Mouse (Mus musculus) lung, embryonic 14.5 days (tissue): Measurements from ENCODE around the gene Gm9803. TPM values are rescaled to one million over a fixed set of nuclear protein-coding genes. Genes with fewer than 3 reads are reported as not detected.
"Not testable (repeated sequence)": the region's sequence is repeated elsewhere in the genome, so short reads cannot be mapped to it uniquely, and the experiment has no call there.

Source experiments
- ATAC-seq: fragments of 200-750 bp; cut with Nextera tagmentation; 2 replicates; pipeline ENCODE4 v1.8.0; 2017; ENCODE audit warnings: mild to moderate bottlenecking, moderate TSS enrichment, moderate library complexity; ENCODE audit not compliant: insufficient read depth
- DNase-seq: peaks from one replicate; pipeline ENCODE4 v3.0.0-alpha.2; 2015
- H3K27ac ChIP-seq: fragments of 300-500 bp; sonication (generic); 2 replicates; pipeline ENCODE4 v1.5.1; 2014; ENCODE audit warnings: low read depth, mild to moderate bottlenecking, moderate library complexity
- H3K27me3 ChIP-seq: fragments of 300-500 bp; sonication (generic); 2 replicates; pipeline ENCODE4 v1.6.1; 2014; ENCODE audit warnings: low read length, control low read depth; ENCODE audit not compliant: insufficient read depth
- H3K36me3 ChIP-seq: fragments of 300-500 bp; sonication (generic); 2 replicates; pipeline ENCODE4 v1.6.1; 2014; ENCODE audit warnings: control low read depth; ENCODE audit not compliant: insufficient read depth
- H3K4me1 ChIP-seq: fragments of 300-500 bp; sonication (generic); 2 replicates; pipeline ENCODE4 v1.6.1; 2014; ENCODE audit warnings: antibody characterized with exemption, control low read depth; ENCODE audit not compliant: insufficient read depth
- H3K4me2 ChIP-seq: fragments of 300-500 bp; sonication (generic); 2 replicates; pipeline ENCODE4 v1.6.1; 2014; ENCODE audit warnings: mild to moderate bottlenecking
- H3K4me3 ChIP-seq: fragments of 300-500 bp; sonication (generic); 2 replicates; pipeline ENCODE4 v1.5.1; 2014; ENCODE audit warnings: low read depth, low read length
- H3K9ac ChIP-seq: fragments of 300-500 bp; sonication (generic); 2 replicates; pipeline ENCODE4 v1.6.1; 2014
- H3K9me3 ChIP-seq: fragments of 300-500 bp; sonication (generic); 2 replicates; pipeline ENCODE4 v1.6.1; 2016; ENCODE audit warnings: low read depth, low read length, control low read depth
- CTCF ChIP-seq: IDR thresholded peaks from 2 replicates; pipeline ENCODE4 v1.5.1; 2016; ENCODE audit warnings: antibody characterized with exemption, low read depth
- WGBS: fragments of 180-500 bp; shearing (Covaris S2); extraction: QIAGEN DNeasy Blood & Tissue Kit; methylation state at CpG from one replicate; pipeline ENCODE4 v1.1.7; 2014; 5-methylcytosine and 5-hydroxymethylcytosine counted together
- polyA plus RNA-seq: library from polyadenylated mRNA; unstranded; fragments of >200 nt; fragmentation: Nextera tagmentation; extraction: Ambion mirVana; gene quantifications from 2 replicates; pipeline ENCODE4 v1.2.1, GENCODE M21; 2014

Gene Gm9803
- polyA plus RNA-seq: 10.5 and 19.0 TPM in 2 replicates

DNA sequence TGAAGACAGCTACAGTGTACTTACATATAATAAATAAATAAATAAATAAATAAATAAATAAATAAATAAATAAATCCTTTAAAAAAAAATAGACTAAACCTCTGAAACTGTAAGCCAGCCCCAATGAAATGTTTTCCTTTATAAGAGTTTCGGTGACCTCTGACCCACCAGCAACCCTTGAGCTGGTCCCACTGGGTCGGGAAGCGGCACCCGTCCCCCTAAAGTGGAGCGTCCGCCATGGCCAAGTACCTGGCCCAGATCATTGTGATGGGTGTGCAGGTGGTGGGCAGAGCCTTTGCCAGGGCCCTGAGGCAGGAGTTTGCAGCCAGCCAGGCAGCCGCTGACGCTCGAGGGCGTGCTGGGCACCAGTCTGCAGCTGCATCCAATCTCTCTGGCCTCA lies at the start of gene Gm9803:
TSS of gene Gm9803 (plus strand) at position 154 of the 400 bp plus-strand sequence.
- WGBS: 94% methylated on average over 10 of the region's 10 CpGs

DNA sequence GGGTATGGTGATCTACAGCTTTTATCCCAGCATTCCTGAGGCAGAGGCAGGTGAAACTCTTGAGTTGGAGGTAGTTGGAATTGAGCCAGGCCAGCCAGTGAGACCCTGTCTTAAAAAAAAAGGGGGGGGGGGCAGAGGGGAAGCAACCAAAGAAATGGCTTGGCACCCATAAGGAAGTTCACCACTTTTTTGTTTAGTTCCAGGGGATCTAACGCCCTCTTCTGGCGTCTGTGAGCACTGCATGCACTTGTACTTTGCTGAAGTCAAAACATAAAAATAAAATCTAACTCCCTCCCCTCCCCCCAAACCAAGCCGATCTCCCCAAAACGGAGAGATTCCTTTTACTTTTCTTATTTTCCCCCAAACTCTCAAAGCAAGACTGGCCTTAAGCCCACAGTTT lies 48.5 kb upstream of the Gm9803 start:
- DNase-seq (peak; percentile 17), ATAC-seq (no peak)
- H3K4me2 ChIP-seq: no peak overlapping the region
- H3K4me3 ChIP-seq: no peak overlapping the region
- H3K4me1 ChIP-seq: peaks cover under 1% of the 10 kb centered on the region; the same call in 1 of the 2 replicates
- no peaks in the 10 kb centered on the region for H3K9me3 ChIP-seq
- peak; percentile 31 for TF ChIP-seq CTCF
- WGBS: 43% methylated on average over 4 of the region's 4 CpGs
- no peak overlapping the region for H3K27ac ChIP-seq
- H3K36me3 ChIP-seq: no peaks in the 10 kb centered on the region
- no peak overlapping the region for H3K9ac ChIP-seq
- H3K27me3 ChIP-seq: no peaks in the 10 kb centered on the region

More for the DNA sequence above, at the start of gene Gm9803:
- not testable (repeated sequence) for H3K4me1 ChIP-seq, H3K4me2 ChIP-seq, H3K9me3 ChIP-seq, DNase-seq, H3K27ac ChIP-seq, H3K27me3 ChIP-seq, ATAC-seq, H3K9ac ChIP-seq, H3K4me3 ChIP-seq
- H3K36me3 ChIP-seq: peaks cover 24% of the 10 kb centered on the region

DNA sequence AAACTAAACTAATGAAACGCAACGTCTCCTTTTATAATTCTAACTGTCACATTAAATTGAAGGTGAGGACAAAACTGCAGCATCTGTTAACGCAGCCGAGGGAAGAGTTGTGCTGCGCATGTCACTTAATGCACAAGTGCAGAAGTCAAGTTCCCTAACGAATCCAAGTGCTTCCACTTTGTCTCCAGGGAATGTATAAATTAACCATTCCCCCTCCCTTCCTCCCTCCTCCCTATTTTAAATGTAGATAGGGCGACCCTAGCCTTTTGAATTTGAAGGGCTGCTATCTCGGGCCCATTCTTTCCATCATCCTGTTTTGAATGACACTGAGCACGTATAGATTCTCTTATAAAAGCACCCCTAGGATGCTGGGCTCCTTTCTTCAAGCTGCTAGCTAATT lies 46.4 kb upstream of the Gm9803 start:
- 10% methylated on average over 9 of the region's 9 CpGs for WGBS
- ATAC-seq (no peak), DNase-seq (peak; percentile 41)
- no peak for TF ChIP-seq CTCF
- Histone ChIP-seq H3K9me3 (no peaks in the 10 kb centered on the region), H3K27me3 (no peaks in the 10 kb centered on the region), H3K36me3 (no peaks in the 10 kb centered on the region), H3K4me1 (peaks cover 8% of the 10 kb centered on the region), H3K9ac (peak overlapping the region; percentile 97; the same call in 1 of the 2 replicates), H3K4me2 (peak overlapping the region; percentile 91), H3K4me3 (peak overlapping the region; percentile 82), H3K27ac (peak overlapping the region; percentile 98; the same call in 1 of the 2 replicates)

DNA sequence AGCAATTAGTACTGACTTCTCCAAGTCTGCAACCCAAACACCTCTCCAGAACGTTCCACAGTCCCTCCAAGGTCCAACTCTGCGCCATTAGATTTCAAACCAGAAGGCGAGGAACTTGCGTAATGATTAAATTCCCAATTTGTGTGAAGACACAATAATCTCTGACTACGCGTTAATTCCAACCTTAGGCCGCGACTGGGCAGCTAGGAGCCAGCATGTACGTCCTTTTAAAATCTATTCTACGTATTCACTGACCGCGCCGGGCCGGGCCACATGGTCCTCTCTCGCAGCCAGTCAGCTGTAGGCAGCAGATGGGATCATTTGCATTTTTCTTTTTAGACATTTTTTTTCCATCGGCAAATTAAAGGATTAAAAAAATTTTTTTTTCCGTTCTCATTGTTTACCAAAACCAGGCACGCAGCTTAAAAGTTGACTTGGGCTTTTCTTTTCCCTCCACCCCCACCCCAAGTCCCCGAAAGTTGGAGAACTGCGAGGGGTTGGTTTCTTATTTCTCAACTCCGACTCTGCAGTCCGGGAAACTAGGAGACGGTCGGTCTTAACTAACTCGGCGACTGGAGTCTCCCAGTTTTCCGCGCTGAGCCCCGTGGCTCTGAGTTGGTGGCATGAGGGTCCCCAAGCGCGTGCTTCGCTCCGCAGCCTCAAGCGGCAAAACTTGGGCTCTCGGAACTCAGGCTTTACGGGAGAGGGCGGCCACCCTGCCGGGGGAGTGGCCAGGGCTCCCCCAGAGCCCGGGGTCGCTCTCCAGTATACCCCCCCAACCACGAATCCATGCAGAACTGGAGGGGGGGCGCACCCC lies 45.8 kb upstream of the Gm9803 start:
- Histone ChIP-seq H3K9me3 (no peaks in the 10 kb centered on the region), H3K4me3 (peak overlapping the region; percentile 82), H3K27me3 (no peaks in the 10 kb centered on the region), H3K9ac (peak overlapping the region; percentile 97), H3K27ac (peak overlapping the region; percentile 98), H3K4me1 (peaks cover 10% of the 10 kb centered on the region), H3K4me2 (peak overlapping the region; percentile 91), H3K36me3 (no peaks in the 10 kb centered on the region)
- TF ChIP-seq CTCF: no peak
- WGBS: under 1% methylated on average over 42 of the region's 42 CpGs
- ATAC-seq (peak; percentile 63), DNase-seq (peak; percentile 85)

DNA sequence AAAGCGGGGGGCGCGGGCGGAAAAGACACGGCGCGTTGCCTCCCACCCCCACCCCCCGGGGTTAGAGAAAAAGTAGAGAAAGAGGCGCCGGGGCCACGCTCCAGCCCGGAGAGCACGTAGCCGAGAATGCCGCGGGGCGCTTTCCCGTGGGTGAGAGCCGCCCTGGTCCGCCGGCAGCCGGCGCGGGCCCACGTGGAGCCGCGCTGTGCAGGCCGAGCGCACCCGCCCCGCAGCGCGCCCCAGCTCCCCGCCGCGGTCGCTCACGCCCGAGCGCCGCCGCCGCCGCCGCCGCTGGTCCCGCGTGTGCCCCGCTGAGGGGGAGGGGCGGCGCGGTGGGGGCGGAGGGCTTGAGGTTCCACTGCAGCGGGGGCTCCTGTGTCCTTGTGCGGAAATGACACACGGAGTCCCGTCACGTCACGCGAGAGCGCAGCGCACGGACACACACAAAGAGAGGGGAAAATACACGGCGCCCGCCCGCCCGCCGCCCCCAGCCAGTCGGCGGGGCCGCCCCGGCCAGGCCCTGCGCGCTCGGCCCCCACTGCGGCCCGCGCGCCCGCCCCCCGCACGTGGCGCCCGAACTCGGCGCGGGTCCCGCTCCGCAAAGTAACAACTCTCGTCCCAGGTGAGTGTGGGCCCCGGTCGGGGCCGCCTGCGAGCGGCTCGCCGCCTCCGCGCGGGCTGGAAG lies 45.0 kb upstream of the Gm9803 start, which contains the start of gene Bend3:
TSS of gene Bend3 (plus strand) at position 81 of the 685 bp plus-strand sequence.
- ATAC-seq (peak; percentile 57), DNase-seq (peak; percentile 72)
- H3K9ac ChIP-seq: peak within 1 kb of the TSS; percentile 97
- no peaks in the 10 kb centered on the region for H3K9me3 ChIP-seq
- H3K4me2 ChIP-seq: peak within 1 kb of the TSS; percentile 91
- H3K27me3 ChIP-seq: no peaks in the 10 kb centered on the region
- TF ChIP-seq CTCF: no peak
- H3K27ac ChIP-seq: peak within 1 kb of the TSS; percentile 98
- H3K4me3 ChIP-seq: peak within 1 kb of the TSS; percentile 82
- WGBS: under 1% methylated on average over 79 of the region's 101 CpGs
- H3K36me3 ChIP-seq: no peaks in the 10 kb centered on the region
- H3K4me1 ChIP-seq: peaks cover 16% of the 10 kb centered on the region

DNA sequence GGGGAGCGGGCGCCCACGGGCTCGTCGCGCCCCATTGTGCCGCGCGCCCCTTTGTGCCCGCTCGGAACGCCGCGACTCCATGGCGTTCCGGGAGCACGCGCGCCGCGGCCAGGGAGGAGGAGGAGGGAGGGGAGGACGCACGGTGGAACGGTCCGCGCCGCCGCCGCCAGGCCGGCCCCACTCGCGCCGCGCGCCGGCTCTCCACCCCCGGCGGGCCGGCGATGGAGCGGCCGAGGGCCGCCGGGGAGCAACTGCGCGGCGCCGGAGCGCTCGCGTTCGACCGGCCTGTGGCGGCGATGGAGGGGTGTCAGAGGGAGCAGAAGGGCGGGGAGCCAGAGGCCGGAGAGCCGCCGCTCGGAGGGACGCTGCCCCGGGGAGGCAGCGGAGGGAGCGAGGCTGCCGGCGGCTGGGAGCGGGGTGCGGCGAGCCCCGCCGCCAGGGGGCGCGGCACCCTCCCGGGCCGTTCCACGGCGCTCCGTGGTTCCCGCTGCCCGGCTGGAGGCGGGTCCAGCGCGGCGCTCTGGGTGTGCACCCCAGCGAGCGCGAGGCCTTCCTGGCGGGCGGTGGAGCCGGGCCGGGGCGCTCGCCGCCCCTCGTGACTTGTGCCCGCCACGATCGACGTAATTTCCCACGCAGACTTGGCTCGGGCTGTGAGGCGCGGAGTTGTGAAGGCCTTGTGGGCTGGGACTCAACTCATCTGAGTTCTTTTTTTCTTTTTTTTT lies 44.3 kb upstream of the Gm9803 start:
- Histone ChIP-seq H3K36me3 (no peaks in the 10 kb centered on the region), H3K4me2 (peak overlapping the region; percentile 91), H3K27me3 (no peaks in the 10 kb centered on the region), H3K9ac (peak overlapping the region; percentile 97), H3K27ac (peak overlapping the region; percentile 98), H3K4me3 (peak overlapping the region; percentile 82), H3K4me1 (peaks cover 16% of the 10 kb centered on the region), H3K9me3 (no peaks in the 10 kb centered on the region)
- WGBS: under 1% methylated on average over 53 of the region's 103 CpGs
- ATAC-seq (peak; percentile 79), DNase-seq (peak; percentile 95)
- TF ChIP-seq CTCF: peak; percentile 15; the same call in 1 of the 2 replicates
